Mouse (Mus musculus) lung, postnatal 0 days (tissue): ENCODE data around the gene Col11a2. TPM values are rescaled to one million over a fixed set of nuclear protein-coding genes. Genes with fewer than 3 reads are reported as not detected.

Experiments
- ATAC-seq: fragments of 200-750 bp; cut with Nextera tagmentation; 2 replicates; pipeline ENCODE4 v1.8.0; 2017; ENCODE audit warnings: moderate library complexity
- DNase-seq: peaks from one replicate; pipeline ENCODE4 v3.0.0-alpha.2; 2016; ENCODE audit warnings: low spot score
- H3K27ac ChIP-seq: fragments of 300-500 bp; sonication (generic); 2 replicates; pipeline ENCODE4 v1.5.1; 2014; ENCODE audit warnings: antibody characterized with exemption, mild to moderate bottlenecking, low read length, mixed read lengths
- H3K27me3 ChIP-seq: fragments of 300-500 bp; sonication (generic); replicated peaks from 2 replicates; pipeline ENCODE4 v1.6.1; 2014; ENCODE audit warnings: low read length, mixed read lengths; ENCODE audit not compliant: insufficient read depth
- H3K36me3 ChIP-seq: fragments of 300-500 bp; sonication (generic); 2 replicates; pipeline ENCODE4 v1.6.1; 2014; ENCODE audit warnings: low read length, mixed read lengths; ENCODE audit not compliant: insufficient read depth
- H3K4me1 ChIP-seq: fragments of 300-500 bp; sonication (generic); 2 replicates; pipeline ENCODE4 v1.6.1; 2014; ENCODE audit warnings: antibody characterized with exemption, low read depth, low read length, mixed read lengths; ENCODE audit not compliant: insufficient read depth
- H3K4me2 ChIP-seq: fragments of 300-500 bp; sonication (generic); replicated peaks from 2 replicates; pipeline ENCODE4 v1.6.1; 2014; ENCODE audit warnings: low read depth, mild to moderate bottlenecking, low read length, moderate library complexity, mixed read lengths
- H3K4me3 ChIP-seq: fragments of 300-500 bp; sonication (generic); 2 replicates; pipeline ENCODE4 v1.5.1; 2014; ENCODE audit warnings: low read depth, low read length
- H3K9ac ChIP-seq: fragments of 300-500 bp; sonication (generic); replicated peaks from 2 replicates; pipeline ENCODE4 v1.6.1; 2014; ENCODE audit warnings: low read depth, mild to moderate bottlenecking
- H3K9me3 ChIP-seq: fragments of 300-500 bp; sonication (generic); 2 replicates; pipeline ENCODE4 v1.6.1; 2016; ENCODE audit warnings: low read length, mixed read lengths
- CTCF ChIP-seq: IDR thresholded peaks from 2 replicates; pipeline ENCODE4 v1.5.1; 2016; ENCODE audit warnings: antibody characterized with exemption, mild to moderate bottlenecking
- EP300 ChIP-seq: IDR thresholded peaks from 2 replicates; pipeline ENCODE4 v1.6.1; 2016; ENCODE audit warnings: antibody characterized with exemption, mild to moderate bottlenecking, control low read depth
- WGBS: fragments of 180-500 bp; shearing (Covaris S2); extraction: QIAGEN DNeasy Blood & Tissue Kit; methylation state at CpG from one replicate; pipeline ENCODE4 v1.1.7; 2014; 5-methylcytosine and 5-hydroxymethylcytosine counted together
- polyA plus RNA-seq: library from polyadenylated mRNA; unstranded; fragments of >200 nt; fragmentation: Nextera tagmentation; extraction: Ambion mirVana; gene quantifications from 2 replicates; pipeline ENCODE4 v1.2.1, GENCODE M21; 2015

Col11a2 gene
- polyA plus RNA-seq, 1 experiment from 2014 or later, result 0.25 TPM

DNA sequence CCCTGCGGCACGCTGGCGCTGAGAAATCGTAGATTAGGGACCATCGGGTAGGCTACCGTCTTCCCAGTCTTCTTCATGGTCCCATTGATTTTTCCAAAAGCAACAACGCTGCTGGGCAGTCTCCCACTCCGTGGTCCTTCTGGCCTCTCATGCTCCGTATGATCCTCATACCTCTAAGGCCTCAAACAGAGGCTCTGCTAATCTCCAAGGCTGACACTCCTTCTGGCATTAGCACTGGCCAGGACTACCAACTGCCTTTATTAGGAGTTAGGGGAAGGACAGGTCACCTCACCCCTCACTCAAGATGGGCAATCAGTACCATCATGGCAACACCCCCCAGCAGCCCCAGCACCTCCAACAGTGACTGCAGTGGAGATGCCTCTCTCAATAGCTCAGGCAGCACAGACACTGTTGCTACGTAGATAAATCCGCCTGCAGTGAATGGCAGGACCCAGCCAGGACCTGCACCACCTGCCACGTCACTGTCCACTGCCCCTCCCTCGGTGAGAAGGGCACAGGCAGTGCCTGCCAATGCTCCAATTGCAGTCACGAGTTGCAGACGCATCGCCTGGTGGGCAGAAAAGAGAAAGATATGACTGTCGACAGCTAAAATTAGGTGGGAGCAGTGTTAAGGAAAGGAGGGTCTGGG lies 10.6 kb upstream of the Col11a2 start:
- no peak overlapping the region for H3K9ac ChIP-seq
- peaks cover 40% of the 10 kb centered on the region for H3K4me1 ChIP-seq
- no peak for ATAC-seq
- TF ChIP-seq CTCF, result no peak
- TF ChIP-seq EP300, result no peak
- 68% methylated on average over 17 of the region's 17 CpGs for WGBS
- H3K27me3 ChIP-seq, result no peaks in the 10 kb centered on the region
- H3K4me2 ChIP-seq, result peak overlapping the region; percentile 98; the same call in 1 of the 2 replicates
- H3K27ac ChIP-seq, result no peak overlapping the region
- no peak overlapping the region for H3K4me3 ChIP-seq
- DNase-seq, result no peak
- peaks cover 13% of the 10 kb centered on the region for H3K36me3 ChIP-seq
- H3K9me3 ChIP-seq, result no peaks in the 10 kb centered on the region

DNA sequence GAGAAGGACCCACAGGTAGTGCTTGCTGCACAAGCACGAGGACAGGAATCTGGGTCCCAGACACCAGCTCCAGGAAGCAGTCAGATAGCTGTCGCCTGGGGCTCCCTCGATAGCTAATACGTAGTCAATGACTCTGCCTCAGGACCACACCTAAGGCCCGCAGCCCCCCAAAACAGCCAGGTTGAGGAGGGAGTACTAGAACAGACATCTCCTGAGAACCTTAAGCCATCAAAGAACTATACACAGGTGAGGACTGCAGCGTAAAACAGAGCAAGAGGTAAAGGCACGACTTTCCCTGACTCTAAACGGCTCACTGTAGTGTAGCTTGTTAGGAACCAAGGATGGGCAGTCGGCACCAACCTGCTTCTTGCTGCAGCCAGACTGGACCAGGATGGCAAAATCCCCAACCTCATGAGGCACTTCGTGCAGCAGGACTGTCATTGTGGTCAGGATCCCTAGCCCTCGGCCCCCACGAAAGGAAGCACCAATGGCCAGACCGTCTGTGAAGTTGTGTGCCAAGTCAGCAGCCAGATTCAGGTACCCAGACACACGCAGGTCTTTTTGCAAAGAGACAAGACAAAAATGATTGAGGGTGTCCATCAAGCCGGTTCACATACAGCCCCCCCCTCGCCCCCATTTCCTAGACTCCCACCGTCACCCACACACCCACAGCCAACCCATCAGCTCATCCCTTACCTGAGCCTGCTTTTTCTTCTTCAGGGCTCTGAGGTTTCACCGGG lies 9.9 kb upstream of the Col11a2 start:
- Histone ChIP-seq H3K4me3 (no peak overlapping the region), H3K4me2 (no peak overlapping the region), H3K27ac (no peak overlapping the region), H3K9ac (0 out of 2 replicates have a peak overlapping the region, but pooled peaks have one; percentile 8), H3K9me3 (no peaks in the 10 kb centered on the region), H3K36me3 (peaks cover 13% of the 10 kb centered on the region), H3K4me1 (peaks cover 40% of the 10 kb centered on the region), H3K27me3 (no peaks in the 10 kb centered on the region)
- no peak for TF ChIP-seq EP300
- no peak for TF ChIP-seq CTCF
- no peak for ATAC-seq
- DNase-seq, result no peak
- 86% methylated on average over 18 of the region's 18 CpGs for WGBS

DNA sequence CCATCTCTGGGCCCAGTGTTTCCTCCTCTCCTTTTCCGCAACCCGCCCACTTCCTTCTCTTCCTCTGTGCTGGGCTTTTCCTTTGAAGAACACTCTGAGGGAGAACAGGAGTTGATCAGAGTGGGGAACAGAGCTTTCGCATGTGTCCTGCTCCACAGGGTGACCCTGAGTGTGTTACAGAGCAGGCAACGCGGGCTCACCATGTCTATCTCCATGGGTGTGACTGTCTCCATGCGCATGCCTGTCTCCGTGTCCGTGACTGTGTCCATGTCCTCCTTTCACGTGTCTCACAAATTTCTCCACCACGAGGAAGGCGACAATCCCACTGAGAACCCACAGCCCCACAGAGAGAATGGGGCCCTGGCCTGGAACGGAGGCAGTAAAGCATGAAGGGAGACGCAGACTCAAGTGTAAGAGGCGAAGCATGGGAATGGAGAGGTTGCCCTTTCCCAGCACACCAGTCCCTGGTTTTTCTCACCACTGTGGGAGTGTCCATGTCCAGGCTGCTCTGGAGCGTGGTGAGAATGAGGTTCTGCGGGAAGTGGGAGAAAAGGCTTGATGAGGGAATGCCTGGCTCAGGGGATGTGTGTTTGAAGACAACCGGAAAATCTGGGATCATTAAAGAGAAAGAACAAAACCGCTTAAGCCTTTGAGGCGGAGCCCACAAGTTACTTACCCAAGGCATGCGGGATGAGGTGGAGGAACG lies 9.2 kb upstream of the Col11a2 start:
- TF ChIP-seq EP300 (no peak), CTCF (no peak)
- ATAC-seq (no peak), DNase-seq (no peak)
- Histone ChIP-seq H3K9ac (peak overlapping the region; percentile 8; the same call in 1 of the 2 replicates), H3K27ac (no peak overlapping the region), H3K4me2 (peak overlapping the region; percentile 89), H3K36me3 (peaks cover 13% of the 10 kb centered on the region), H3K27me3 (no peaks in the 10 kb centered on the region), H3K9me3 (no peaks in the 10 kb centered on the region), H3K4me1 (peaks cover 40% of the 10 kb centered on the region), H3K4me3 (peak overlapping the region; percentile 94)
- whole genome bisulfite sequencing, result 68% methylated on average over 21 of the region's 21 CpGs

DNA sequence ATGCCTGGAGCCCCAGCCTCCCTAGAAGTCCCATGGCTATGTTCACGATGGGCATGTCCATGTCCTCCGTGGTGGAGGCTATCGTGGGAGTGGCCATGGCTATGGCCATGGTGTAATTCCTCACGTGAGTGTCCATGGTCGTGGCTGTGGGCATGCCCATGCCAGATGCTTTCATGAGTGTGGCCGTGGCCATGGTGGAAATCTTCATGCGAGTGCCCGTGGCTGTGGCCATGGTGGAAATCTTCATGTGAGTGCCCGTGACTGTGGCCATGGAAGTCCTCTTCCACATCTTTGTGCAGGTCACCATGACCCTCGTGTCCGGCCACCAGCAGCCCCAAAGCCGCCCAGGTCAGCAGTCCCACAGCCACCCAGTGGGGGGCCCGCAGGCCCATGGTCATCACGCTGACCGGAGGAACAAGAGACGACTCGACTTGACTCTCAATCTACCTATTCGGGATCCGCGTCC lies 8.3 kb upstream of the Col11a2 start:
- WGBS, result 2% methylated on average over 20 of the region's 20 CpGs
- H3K9ac ChIP-seq, result peak overlapping the region; percentile 91
- no peaks in the 10 kb centered on the region for H3K27me3 ChIP-seq
- ATAC-seq (peak; percentile 5), DNase-seq (peak; percentile 49)
- peak; percentile 38 for TF ChIP-seq CTCF
- TF ChIP-seq EP300, result no peak
- H3K4me1 ChIP-seq, result peaks cover 36% of the 10 kb centered on the region
- peak overlapping the region; percentile 89 for H3K4me2 ChIP-seq
- no peaks in the 10 kb centered on the region for H3K9me3 ChIP-seq
- peak overlapping the region; percentile 98 for H3K27ac ChIP-seq
- H3K36me3 ChIP-seq, result peaks cover 15% of the 10 kb centered on the region
- peak overlapping the region; percentile 94 for H3K4me3 ChIP-seq

DNA sequence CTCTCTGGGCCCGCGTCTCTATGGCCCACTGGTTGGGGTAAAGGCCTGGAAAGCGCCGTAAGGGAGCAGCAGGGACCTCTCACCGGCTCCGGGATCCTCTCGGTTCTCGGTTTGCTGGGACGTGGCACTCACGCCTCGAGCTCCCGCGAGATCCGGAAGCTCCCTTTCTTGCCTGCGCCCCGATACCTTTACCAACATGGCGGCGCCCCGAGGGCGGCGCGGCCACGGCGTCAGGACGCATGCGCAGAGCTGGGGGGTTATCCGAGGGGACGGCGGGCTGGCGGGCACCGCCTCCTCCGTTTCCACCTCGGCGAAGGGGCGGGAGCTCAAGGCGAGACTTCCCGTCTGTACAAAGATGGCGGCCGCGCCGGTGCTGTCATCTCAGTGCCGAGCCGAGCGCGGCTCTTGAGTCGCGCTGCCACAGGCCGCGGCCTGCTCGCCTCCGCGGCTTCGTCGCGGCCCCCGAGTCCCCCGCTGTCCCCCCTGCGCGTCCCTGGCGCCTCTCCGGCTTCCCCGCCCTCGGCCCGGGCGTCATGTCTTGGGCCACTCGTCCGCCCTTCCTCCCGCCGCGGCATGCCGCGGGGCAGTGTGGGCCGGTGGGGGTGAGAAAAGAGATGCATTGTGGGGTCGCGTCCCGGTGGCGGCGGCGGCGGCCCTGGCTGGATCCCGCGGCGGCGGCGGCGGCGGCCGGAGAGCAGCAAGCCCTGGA lies 7.6 kb upstream of the Col11a2 start, which contains the start of the genes Slc39a7 and Rxrb:
TSS of gene Slc39a7 (minus strand) at position 218 of the 709 bp plus-strand sequence.
TSS of gene Rxrb (plus strand) at position 348 of the 709 bp plus-strand sequence.
- Histone ChIP-seq H3K36me3 (peaks cover 22% of the 10 kb centered on the region), H3K4me3 (peak within 1 kb of the TSS; percentile 94), H3K4me2 (peak within 1 kb of the TSS; percentile 89), H3K9ac (peak within 1 kb of the TSS; percentile 91), H3K9me3 (no peaks in the 10 kb centered on the region), H3K4me1 (peaks cover 36% of the 10 kb centered on the region), H3K27ac (peak within 1 kb of the TSS; percentile 98), H3K27me3 (no peaks in the 10 kb centered on the region)
- ATAC-seq, result peak; percentile 85
- DNase-seq, result peak; percentile 98
- 0% methylated on average over 51 of the region's 88 CpGs for WGBS
- peak; percentile 77 for TF ChIP-seq EP300
- no peak for TF ChIP-seq CTCF
